Mouse (Mus musculus) forebrain, embryonic 15.5 days (tissue): ENCODE data around the gene Col4a1. TPM values are rescaled to one million over a fixed set of nuclear protein-coding genes. Genes with fewer than 3 reads are reported as not detected.

ENCODE experiments used
- ATAC-seq: fragments of 200-750 bp; cut with Nextera tagmentation; replicated peaks from 2 replicates; pipeline ENCODE4 v1.8.0; 2017; ENCODE audit warnings: mild to moderate bottlenecking, moderate TSS enrichment, moderate library complexity
- H3K27ac ChIP-seq: fragments of 300-500 bp; sonication (generic); replicated peaks from 2 replicates; pipeline ENCODE4 v1.5.1; 2015; ENCODE audit warnings: mild to moderate bottlenecking, inconsistent platforms
- H3K27me3 ChIP-seq: fragments of 300-500 bp; sonication (generic); 2 replicates; pipeline ENCODE4 v1.6.1; 2015; ENCODE audit warnings: inconsistent platforms
- H3K36me3 ChIP-seq: fragments of 300-500 bp; sonication (generic); 2 replicates; pipeline ENCODE4 v1.6.1; 2015; ENCODE audit warnings: mild to moderate bottlenecking, inconsistent platforms
- H3K4me1 ChIP-seq: fragments of 300-500 bp; sonication (generic); 2 replicates; pipeline ENCODE4 v1.6.1; 2015; ENCODE audit warnings: inconsistent platforms
- H3K4me2 ChIP-seq: fragments of 300-500 bp; sonication (generic); replicated peaks from 2 replicates; pipeline ENCODE4 v1.6.1; 2015; ENCODE audit warnings: mild to moderate bottlenecking, inconsistent platforms
- H3K4me3 ChIP-seq: fragments of 300-500 bp; sonication (generic); 2 replicates; pipeline ENCODE4 v1.5.1; 2015; ENCODE audit warnings: mild to moderate bottlenecking, inconsistent platforms
- H3K9ac ChIP-seq: fragments of 300-500 bp; sonication (generic); replicated peaks from 2 replicates; pipeline ENCODE4 v1.6.1; 2015; ENCODE audit warnings: mild to moderate bottlenecking, inconsistent platforms
- H3K9me3 ChIP-seq: fragments of 300-500 bp; sonication (generic); 2 replicates; pipeline ENCODE4 v1.6.1; 2016; ENCODE audit warnings: inconsistent platforms
- WGBS: fragments of 180-500 bp; shearing (Covaris S2); methylation state at CpG from one replicate; pipeline ENCODE4 v1.1.7; 2015; ENCODE audit warnings: mixed read lengths; 5-methylcytosine and 5-hydroxymethylcytosine counted together
- polyA plus RNA-seq: library from polyadenylated mRNA; unstranded; fragments of >200 nt; fragmentation: Nextera tagmentation; extraction: Ambion mirVana; gene quantifications from 2 replicates; pipeline ENCODE4 v1.2.1, GENCODE M21; 2015

The Col4a1 gene
- polyA plus RNA-seq, 1 experiment from 2014 or later = 61.4 TPM

- 73% methylated on average over 12 of the region's 12 CpGs for WGBS
- H3K9ac ChIP-seq = no peak overlapping the region
- ATAC-seq = peak; percentile 41; the same call in 1 of the 2 replicates
- H3K4me1 ChIP-seq = no peaks in the 10 kb centered on the region
- no peak overlapping the region for H3K27ac ChIP-seq
- no peaks in the 10 kb centered on the region for H3K27me3 ChIP-seq
- no peaks in the 10 kb centered on the region for H3K36me3 ChIP-seq
- no peak overlapping the region for H3K4me2 ChIP-seq
- no peak overlapping the region for H3K4me3 ChIP-seq
- no peaks in the 10 kb centered on the region for H3K9me3 ChIP-seq
These were observed 109.1 kb downstream of the Col4a1 start for GRCm38 (mm10) chr8:11203260-11204110.

DNA sequence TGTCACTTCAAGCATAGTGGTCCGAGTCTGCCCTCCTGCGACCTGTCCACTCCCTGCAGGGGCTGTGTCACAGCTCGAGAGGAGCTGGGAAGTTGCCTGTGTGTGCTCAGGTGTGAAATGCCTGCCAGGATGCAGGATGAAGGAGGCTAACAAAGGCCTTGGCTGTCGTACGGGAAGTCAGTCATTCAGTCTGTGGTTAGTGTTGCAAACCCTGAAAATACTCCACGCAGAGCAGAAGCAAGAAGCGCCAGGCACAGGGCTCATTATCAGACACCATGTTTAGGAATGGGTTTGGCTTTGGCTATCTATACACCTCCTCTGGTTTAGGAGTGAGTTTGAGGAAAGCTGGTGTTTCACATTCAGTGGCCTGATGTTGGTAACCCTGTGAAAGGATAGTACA, 114.0 kb downstream of the Col4a1 start:
- H3K9ac ChIP-seq = no peak overlapping the region
- H3K4me3 ChIP-seq = no peak overlapping the region
- H3K27me3 ChIP-seq = no peaks in the 10 kb centered on the region
- no peak overlapping the region for H3K27ac ChIP-seq
- H3K36me3 ChIP-seq = no peaks in the 10 kb centered on the region
- H3K9me3 ChIP-seq = no peaks in the 10 kb centered on the region
- 66% methylated on average over 7 of the region's 7 CpGs for WGBS
- H3K4me2 ChIP-seq = no peak overlapping the region
- no peak for ATAC-seq
- H3K4me1 ChIP-seq = no peaks in the 10 kb centered on the region

DNA sequence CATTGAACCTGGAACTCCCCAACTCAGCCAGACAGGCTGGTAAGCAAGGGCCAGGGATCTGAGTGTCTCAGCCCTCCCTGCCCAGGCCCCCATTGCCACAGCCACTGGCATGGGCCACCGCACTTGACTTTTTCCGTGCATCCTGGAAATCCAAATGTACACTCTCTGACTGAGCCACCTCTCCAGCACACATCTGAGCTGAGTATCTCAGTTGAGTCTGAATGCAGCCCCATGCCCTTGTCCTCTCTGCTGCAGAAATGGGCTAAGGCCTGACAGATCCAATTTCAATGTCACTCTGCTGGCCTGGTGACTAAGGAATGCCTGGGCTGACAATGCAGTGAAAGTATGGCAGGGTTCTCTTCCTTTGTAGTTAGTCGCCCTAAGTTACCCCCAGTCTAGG, 114.6 kb downstream of the Col4a1 start:
- no peaks in the 10 kb centered on the region for H3K36me3 ChIP-seq
- no peaks in the 10 kb centered on the region for H3K9me3 ChIP-seq
- no peak for ATAC-seq
- H3K4me1 ChIP-seq = no peaks in the 10 kb centered on the region
- H3K27ac ChIP-seq = no peak overlapping the region
- no peak overlapping the region for H3K9ac ChIP-seq
- no peaks in the 10 kb centered on the region for H3K27me3 ChIP-seq
- no peak overlapping the region for H3K4me3 ChIP-seq
- WGBS = 67% methylated on average over 3 of the region's 3 CpGs
- H3K4me2 ChIP-seq = no peak overlapping the region

GRCm38 (mm10) chr8:11197261-11197660, 115.4 kb downstream of the Col4a1 start:
- WGBS = 87% methylated on average over 11 of the region's 11 CpGs
- no peak overlapping the region for H3K9ac ChIP-seq
- H3K4me3 ChIP-seq = no peak overlapping the region
- ATAC-seq = no peak
- H3K4me1 ChIP-seq = no peaks in the 10 kb centered on the region
- no peak overlapping the region for H3K27ac ChIP-seq
- H3K4me2 ChIP-seq = no peak overlapping the region
- H3K36me3 ChIP-seq = no peaks in the 10 kb centered on the region
- H3K9me3 ChIP-seq = no peaks in the 10 kb centered on the region
- H3K27me3 ChIP-seq = no peaks in the 10 kb centered on the region

GRCm38 (mm10) chr8:11192719-11193324, 119.8 kb downstream of the Col4a1 start:
- Histone ChIP-seq H3K27me3 (0 out of 2 replicates have a peak, but pooled peaks cover 6% of the 10 kb centered on the region), H3K4me1 (peaks cover 7% of the 10 kb centered on the region), H3K9me3 (no peaks in the 10 kb centered on the region), H3K36me3 (no peaks in the 10 kb centered on the region), H3K27ac (peak overlapping the region; percentile 65; the same call in 1 of the 2 replicates), H3K9ac (no peak overlapping the region), H3K4me2 (no peak overlapping the region), H3K4me3 (no peak overlapping the region)
- 53% methylated on average over 12 of the region's 12 CpGs for WGBS
- ATAC-seq = no peak

DNA sequence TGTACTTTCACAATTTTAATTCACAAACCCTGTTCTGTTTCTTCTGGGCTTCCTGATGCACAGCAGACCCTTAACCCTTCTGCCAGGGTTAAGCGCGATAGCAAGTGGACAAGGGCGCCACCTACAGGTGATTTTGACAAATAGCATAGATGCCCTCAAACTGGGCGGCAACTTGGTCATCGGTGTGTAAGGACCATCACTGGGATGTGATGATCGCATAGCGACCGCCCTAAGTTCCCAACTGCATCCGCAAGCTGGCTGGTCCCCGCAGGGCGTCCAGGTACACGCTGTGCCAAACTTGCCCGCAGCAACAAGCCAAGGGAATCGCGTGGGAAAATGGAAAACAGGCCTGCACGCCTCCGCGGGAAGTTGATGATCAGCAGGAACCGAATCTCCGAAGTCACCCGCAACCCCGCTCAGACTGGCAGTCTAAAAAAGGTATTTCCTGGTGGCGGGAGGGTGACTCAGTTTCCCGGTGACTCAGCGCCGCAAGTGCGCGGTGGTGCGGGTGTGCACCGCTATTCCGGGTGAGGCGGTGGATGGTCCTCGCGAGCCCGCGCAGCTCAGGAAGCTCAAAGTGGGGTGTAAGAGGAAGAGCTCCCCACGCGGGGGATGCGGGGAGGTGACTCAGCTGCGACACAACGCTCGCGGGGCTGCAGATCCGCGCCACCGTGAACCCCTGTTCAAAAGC, 124.9 kb downstream of the Col4a1 start:
- Histone ChIP-seq H3K4me3 (peak overlapping the region; percentile 45), H3K36me3 (no peaks in the 10 kb centered on the region)

DNA sequence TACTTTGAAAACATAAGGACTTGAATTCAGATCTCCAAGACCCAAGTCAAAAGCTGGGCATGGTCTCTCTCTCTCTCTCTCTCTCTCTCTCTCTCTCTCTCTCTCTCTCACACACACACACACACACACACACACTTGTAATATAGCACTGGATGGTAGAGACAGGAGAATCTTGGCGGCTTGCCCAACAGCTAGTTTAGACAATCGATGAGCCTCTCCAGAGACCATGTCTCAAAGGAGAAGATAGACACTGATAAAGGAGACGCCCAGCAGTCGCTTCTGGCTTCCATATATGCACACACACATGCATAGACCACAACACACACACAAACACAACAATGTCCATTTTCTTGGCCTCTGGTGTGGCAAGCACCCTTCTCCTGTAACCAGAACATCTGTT, 126.2 kb downstream of the Col4a1 start:
- 71% methylated on average over 4 of the region's 4 CpGs for WGBS
- Histone ChIP-seq H3K9ac (no peak overlapping the region), H3K4me3 (no peak overlapping the region), H3K27me3 (0 out of 2 replicates have a peak, but pooled peaks cover 6% of the 10 kb centered on the region), H3K36me3 (no peaks in the 10 kb centered on the region), H3K9me3 (no peaks in the 10 kb centered on the region), H3K4me1 (peaks cover 14% of the 10 kb centered on the region), H3K27ac (no peak overlapping the region), H3K4me2 (no peak overlapping the region)
- no peak for ATAC-seq

More for the DNA sequence above, 124.9 kb downstream of the Col4a1 start:
- 0 out of 2 replicates have a peak, but pooled peaks cover 6% of the 10 kb centered on the region for H3K27me3 ChIP-seq
- WGBS = under 1% methylated on average over 46 of the region's 46 CpGs
- ATAC-seq = peak; percentile 76
- H3K9me3 ChIP-seq = no peaks in the 10 kb centered on the region
- peak overlapping the region; percentile 97 for H3K4me2 ChIP-seq
- H3K9ac ChIP-seq = peak overlapping the region; percentile 47
- H3K4me1 ChIP-seq = peaks cover 14% of the 10 kb centered on the region
- H3K27ac ChIP-seq = no peak overlapping the region

DNA sequence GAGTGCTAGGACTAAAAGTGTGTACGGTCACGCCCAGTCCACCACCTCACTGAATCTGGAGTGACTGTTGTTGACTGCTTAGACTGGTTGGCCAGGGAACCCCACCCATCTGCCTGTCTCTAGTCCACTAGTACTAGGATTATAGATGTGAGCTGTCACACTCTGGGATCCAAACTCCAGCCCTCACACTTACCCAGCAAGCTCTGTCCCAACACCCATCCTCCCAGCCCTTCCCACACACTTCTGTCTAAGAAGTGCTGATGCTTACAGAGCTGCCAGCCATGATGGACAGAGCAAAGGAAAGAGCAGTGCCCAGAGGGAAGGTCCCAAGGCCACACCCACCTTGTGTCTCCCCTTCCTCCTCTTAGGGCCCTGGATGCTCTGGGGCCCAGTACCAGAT, 127.0 kb downstream of the Col4a1 start:
- 0 out of 2 replicates have a peak, but pooled peaks cover 6% of the 10 kb centered on the region for H3K27me3 ChIP-seq
- WGBS = 97% methylated on average over 2 of the region's 2 CpGs
- no peak overlapping the region for H3K9ac ChIP-seq
- no peaks in the 10 kb centered on the region for H3K9me3 ChIP-seq
- H3K4me1 ChIP-seq = peaks cover 14% of the 10 kb centered on the region
- H3K4me2 ChIP-seq = no peak overlapping the region
- H3K4me3 ChIP-seq = no peak overlapping the region
- H3K27ac ChIP-seq = no peak overlapping the region
- no peak for ATAC-seq
- H3K36me3 ChIP-seq = no peaks in the 10 kb centered on the region

- no peak overlapping the region for H3K4me2 ChIP-seq
- H3K27me3 ChIP-seq = 0 out of 2 replicates have a peak, but pooled peaks cover 6% of the 10 kb centered on the region
- 79% methylated on average over 9 of the region's 9 CpGs for WGBS
- no peak overlapping the region for H3K27ac ChIP-seq
- H3K9ac ChIP-seq = no peak overlapping the region
- no peaks in the 10 kb centered on the region for H3K36me3 ChIP-seq
- H3K4me3 ChIP-seq = no peak overlapping the region
- no peaks in the 10 kb centered on the region for H3K9me3 ChIP-seq
- peaks cover 14% of the 10 kb centered on the region for H3K4me1 ChIP-seq
- no peak for ATAC-seq
These were observed 129.0 kb downstream of the Col4a1 start for GRCm38 (mm10) chr8:11183611-11184031.

DNA sequence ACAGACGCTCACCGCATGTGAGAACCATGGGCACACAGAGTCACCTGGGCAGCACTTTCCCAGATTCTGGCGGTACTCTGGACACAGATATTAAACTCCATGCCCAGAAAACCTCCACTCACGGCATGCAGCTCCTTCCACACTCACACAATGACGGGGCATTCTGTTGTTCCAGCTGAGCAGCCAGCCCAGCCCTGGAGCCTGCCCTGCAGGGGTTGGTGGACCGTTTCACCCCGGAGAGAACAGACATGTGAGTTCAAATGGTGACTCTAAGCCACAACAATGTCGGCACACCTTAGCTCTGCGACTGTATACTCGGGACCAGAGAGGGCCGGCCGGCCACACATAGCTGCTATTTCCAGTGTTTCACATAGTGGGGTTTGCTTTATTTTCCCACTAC, 130.0 kb downstream of the Col4a1 start:
- Histone ChIP-seq H3K9me3 (no peaks in the 10 kb centered on the region), H3K4me1 (peaks cover 5% of the 10 kb centered on the region), H3K9ac (no peak overlapping the region), H3K4me2 (no peak overlapping the region), H3K27ac (no peak overlapping the region), H3K36me3 (no peaks in the 10 kb centered on the region), H3K27me3 (no peaks in the 10 kb centered on the region), H3K4me3 (no peak overlapping the region)
- WGBS = 80% methylated on average over 12 of the region's 12 CpGs
- ATAC-seq = no peak

GRCm38 (mm10) chr8:11182148-11182484, 130.5 kb downstream of the Col4a1 start:
- Histone ChIP-seq H3K36me3 (no peaks in the 10 kb centered on the region), H3K9ac (no peak overlapping the region), H3K9me3 (no peaks in the 10 kb centered on the region), H3K27ac (no peak overlapping the region), H3K4me1 (peaks cover under 1% of the 10 kb centered on the region; the same call in 1 of the 2 replicates), H3K4me3 (no peak overlapping the region), H3K27me3 (no peaks in the 10 kb centered on the region), H3K4me2 (no peak overlapping the region)
- 66% methylated on average over 4 of the region's 4 CpGs for WGBS
- no peak for ATAC-seq
